Mouse (Mus musculus): ENCODE measurements around the gene Angpt4. TPM values are rescaled to one million over a fixed set of nuclear protein-coding genes. Genes with fewer than 3 reads are reported as not detected.

The Angpt4 gene
- not detected for total RNA-seq (2021)
- long read RNA-seq, experiment 1, result 0 reads
- long read RNA-seq, experiment 2, result 0 reads

GRCm38 (mm10) chr2:151910919-151911500 is at the start of gene Angpt4:
Gene Angpt4, plus strand, starts transcription at chr2:151911210.
- no peak within 1 kb of the TSS for H3K27ac ChIP-seq
- intact Hi-C loops (cut with DNase I), result no loop called here
- TF ChIP-seq CTCF (IDR thresholded peaks at IDR 0.05), result no peak

GRCm38 (mm10) chr2:151862257-151862810 is 48.7 kb upstream of the Angpt4 start:
- Histone ChIP-seq H3K27ac (no peak overlapping the region), H3K4me3 (no peak overlapping the region)
- intact Hi-C loops (cut with DNase I), result loop anchor here (10.0 kb wide), 2 partner anchors 288 to 368 kb away; partner anchors contain the start of genes Nsfl1c and Sdcbp2
- no peak for DNase-seq (ENCODE audit: extremely low spot score in 1 of 2, low spot score in 2 of 2)
- peak; percentile 69 for TF ChIP-seq CTCF (IDR thresholded peaks at IDR 0.05)

More at GRCm38 (mm10) chr2:151910919-151911500, at the start of gene Angpt4:
- DNase-seq (ENCODE audit: extremely low spot score in 1 of 2, low spot score in 2 of 2), result no peak
- no peak within 1 kb of the TSS for H3K4me3 ChIP-seq

DNA sequence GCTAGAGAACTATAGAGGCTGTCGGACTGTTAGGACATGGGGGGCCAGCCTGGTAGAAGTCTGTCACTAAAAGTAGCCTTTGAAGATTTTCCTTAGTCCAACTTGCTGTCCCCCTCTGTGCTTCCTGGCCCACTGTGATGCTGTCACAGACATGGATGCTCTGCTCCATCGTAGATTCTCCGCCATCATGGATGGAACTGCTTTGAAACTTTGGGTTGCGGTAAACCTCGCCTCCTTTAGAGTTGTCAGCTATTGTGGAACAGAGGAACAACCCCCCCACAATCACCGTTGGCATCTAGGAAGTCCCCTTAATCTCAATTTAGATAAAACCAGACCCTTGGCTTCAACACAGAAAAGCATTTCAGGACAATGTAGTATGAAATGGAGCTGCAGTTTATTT is 46.1 kb upstream of the Angpt4 start:
- intact Hi-C loops (cut with DNase I), result loop anchor here (10.0 kb wide), 2 partner anchors 290 to 370 kb away; partner anchors contain the start of genes Nsfl1c and Sdcbp2
- no peak overlapping the region for H3K27ac ChIP-seq
- no peak overlapping the region for H3K4me3 ChIP-seq
- TF ChIP-seq CTCF (IDR thresholded peaks at IDR 0.05), result no peak
- no peak for DNase-seq (ENCODE audit: extremely low spot score in 1 of 2, low spot score in 2 of 2)

DNA sequence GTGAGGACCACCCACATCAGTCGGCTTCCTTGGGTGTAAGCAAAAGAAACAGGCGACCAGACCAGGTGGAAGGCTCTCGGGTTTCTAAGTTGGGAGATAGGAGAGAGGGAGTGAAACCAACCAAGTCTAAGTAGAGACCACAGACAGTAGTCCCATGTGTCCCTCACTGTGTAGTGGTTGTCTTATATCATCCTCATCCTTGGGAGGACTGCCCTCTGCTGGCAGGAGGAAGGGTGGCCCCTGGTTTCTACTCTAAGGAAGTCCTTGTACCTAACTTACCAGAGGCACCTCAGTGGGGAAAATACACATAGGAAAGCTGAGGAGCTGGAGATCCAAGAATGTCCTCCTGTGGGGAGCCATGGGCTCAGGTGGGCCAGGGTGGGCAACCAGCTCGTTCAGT is 44.5 kb upstream of the Angpt4 start:
- intact Hi-C loops (cut with DNase I), result loop anchor here (1.0 to 10.0 kb wide), 3 partner anchors 118 to 372 kb away; partner anchors contain the start of genes Nsfl1c and Sdcbp2

DNA sequence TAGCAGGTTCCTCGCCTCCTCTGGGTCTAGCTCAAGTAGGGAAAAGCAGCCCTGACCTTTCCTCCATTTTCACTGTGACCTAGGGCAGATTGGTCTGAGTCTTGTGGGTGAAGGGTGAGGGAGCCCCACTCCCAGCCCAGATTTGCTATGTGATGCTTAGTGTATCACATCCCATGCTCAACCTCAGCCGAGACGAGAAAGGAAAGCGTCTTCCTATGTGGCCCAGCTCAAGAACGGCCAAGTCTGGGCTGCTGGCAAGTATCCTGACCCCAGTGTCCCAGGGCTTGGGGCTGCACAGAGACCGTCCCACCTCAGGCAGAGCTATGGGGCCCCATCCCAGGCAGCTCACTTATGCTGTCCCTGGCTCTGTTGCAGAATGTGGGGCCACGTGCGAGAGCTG is 42.8 kb upstream of the Angpt4 start:
- H3K4me3 ChIP-seq, result no peak overlapping the region
- no peak overlapping the region for H3K27ac ChIP-seq
- no peak for DNase-seq (ENCODE audit: extremely low spot score in 1 of 2, low spot score in 2 of 2)
- TF ChIP-seq CTCF (IDR thresholded peaks at IDR 0.05), result no peak
- intact Hi-C loops (cut with DNase I), result loop anchor here (10.0 kb wide), 2 partner anchors 293 to 373 kb away; partner anchors contain the start of genes Nsfl1c and Sdcbp2

More for the DNA sequence above, 44.5 kb upstream of the Angpt4 start:
- TF ChIP-seq CTCF (IDR thresholded peaks at IDR 0.05), result peak; percentile 73
- DNase-seq (ENCODE audit: extremely low spot score in 1 of 2, low spot score in 2 of 2), result peak; percentile 64 to 75
- Histone ChIP-seq H3K4me3 (no peak overlapping the region), H3K27ac (no peak overlapping the region)

- peak in 1 of 2 experiments; percentile 44 for DNase-seq (ENCODE audit: extremely low spot score in 1 of 2, low spot score in 2 of 2)
- TF ChIP-seq CTCF (IDR thresholded peaks at IDR 0.05), result peak; percentile 58
- Histone ChIP-seq H3K4me3 (no peak overlapping the region), H3K27ac (no peak overlapping the region)
- intact Hi-C loops (cut with DNase I), result no loop called here
Observed at GRCm38 (mm10) chr2:151874551-151874950, 36.5 kb upstream of the Angpt4 start.

DNA sequence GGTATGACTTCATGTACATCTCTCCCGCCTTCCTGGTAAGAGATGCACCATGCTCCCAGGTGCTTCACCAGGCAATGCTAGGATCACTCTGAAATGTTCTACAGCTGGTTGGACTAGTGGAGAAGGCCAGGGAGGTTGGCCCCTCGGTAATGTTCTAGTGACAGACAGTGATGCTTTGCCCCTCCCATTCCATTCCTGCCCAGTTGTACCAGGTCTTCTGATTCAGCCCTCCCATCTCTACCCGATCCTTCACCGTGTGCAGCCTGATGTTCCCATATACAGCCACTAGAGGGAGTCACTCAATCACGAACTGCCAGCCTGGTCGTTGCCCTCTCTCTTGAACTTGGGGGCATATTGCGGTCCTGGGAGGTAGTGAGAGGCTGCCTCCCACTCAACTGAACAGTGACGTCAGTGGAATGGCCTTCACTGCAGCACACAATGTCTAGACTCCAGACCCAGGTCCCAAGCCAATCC is 35.0 kb upstream of the Angpt4 start:
- H3K27ac ChIP-seq, result no peak overlapping the region
- DNase-seq (ENCODE audit: extremely low spot score in 1 of 2, low spot score in 2 of 2), result peak; percentile 49 to 64
- no peak overlapping the region for H3K4me3 ChIP-seq
- peak; percentile 93 for TF ChIP-seq CTCF (IDR thresholded peaks at IDR 0.05)
- intact Hi-C loops (cut with DNase I), result loop anchor here (1.0 to 5.0 kb wide), 3 partner anchors 51 to 118 kb away; no protein-coding TSS in a partner anchor

- no peak for DNase-seq (ENCODE audit: extremely low spot score in 1 of 2, low spot score in 2 of 2)
- Histone ChIP-seq H3K4me3 (no peak overlapping the region), H3K27ac (no peak overlapping the region)
- intact Hi-C loops (cut with DNase I), result loop anchor here (5.0 kb wide), 2 partner anchors 49 to 64 kb away; no protein-coding TSS in a partner anchor
- TF ChIP-seq CTCF (IDR thresholded peaks at IDR 0.05), result no peak
Observed at GRCm38 (mm10) chr2:151878645-151879044, 32.4 kb upstream of the Angpt4 start.

- intact Hi-C loops (cut with DNase I), result loop anchor here (5.0 kb wide), 2 partner anchors 48 to 63 kb away; no protein-coding TSS in a partner anchor
- no peak for TF ChIP-seq CTCF (IDR thresholded peaks at IDR 0.05)
- Histone ChIP-seq H3K27ac (no peak overlapping the region), H3K4me3 (no peak overlapping the region)
- DNase-seq (ENCODE audit: extremely low spot score in 1 of 2, low spot score in 2 of 2), result no peak
Observed at GRCm38 (mm10) chr2:151879760-151880159, 31.2 kb upstream of the Angpt4 start.

- Histone ChIP-seq H3K27ac (no peak overlapping the region), H3K4me3 (no peak overlapping the region)
- peak in 1 of 2 experiments; percentile 39 for DNase-seq (ENCODE audit: extremely low spot score in 1 of 2, low spot score in 2 of 2)
- intact Hi-C loops (cut with DNase I), result loop anchor here (5.0 kb wide), 1 partner anchor 36 kb away; no protein-coding TSS in a partner anchor
- TF ChIP-seq CTCF (IDR thresholded peaks at IDR 0.05), result no peak
Observed at GRCm38 (mm10) chr2:151891031-151891430, 20.0 kb upstream of the Angpt4 start.

- no peak for DNase-seq (ENCODE audit: extremely low spot score in 1 of 2, low spot score in 2 of 2)
- intact Hi-C loops (cut with DNase I), result loop anchor here (5.0 kb wide), 1 partner anchor 34 kb away; no protein-coding TSS in a partner anchor
- H3K27ac ChIP-seq, result no peak overlapping the region
- no peak overlapping the region for H3K4me3 ChIP-seq
- no peak for TF ChIP-seq CTCF (IDR thresholded peaks at IDR 0.05)
Observed at GRCm38 (mm10) chr2:151893122-151893774, 17.8 kb upstream of the Angpt4 start.
